Mouse (Mus musculus): ENCODE measurements around the gene Zfp335. TPM values are rescaled to one million over a fixed set of nuclear protein-coding genes. Genes with fewer than 3 reads are reported as not detected.

Gene Zfp335
- polyA plus RNA-seq, 1 experiment: 9.8 TPM

DNA sequence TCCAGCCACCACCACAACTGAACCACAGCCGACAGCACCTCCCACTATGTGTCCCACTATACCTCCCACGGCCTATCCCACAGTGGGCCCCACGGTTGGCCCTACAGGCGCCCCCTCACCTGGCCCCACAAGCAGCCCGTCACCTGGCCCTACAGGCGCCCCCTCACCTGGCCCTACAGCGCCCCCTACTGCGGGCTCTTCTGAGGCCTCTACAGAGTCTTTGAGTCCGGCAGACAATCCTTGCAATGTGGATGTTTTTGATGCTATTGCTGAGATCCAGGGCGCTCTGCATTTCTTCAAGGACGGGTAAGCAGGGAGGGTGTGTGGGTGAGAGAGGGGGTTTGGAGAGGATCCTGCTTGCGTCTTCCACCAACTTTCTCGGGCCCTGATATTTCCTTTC is 40.9 kb upstream of the Zfp335 start:
- Histone ChIP-seq H3K36me3 (ENCODE audit: control insufficient read depth, insufficient read depth, low read length) (no peaks in the 10 kb centered on the region), H3K27ac (ENCODE audit: control insufficient read depth, insufficient read depth, low read depth, low read length) (no peak overlapping the region), H3K4me3 (ENCODE audit: control insufficient read depth, low read depth, low read length) (no peak overlapping the region), H3K27me3 (ENCODE audit: control insufficient read depth, insufficient read depth, low read length) (no peaks in the 10 kb centered on the region), H3K4me1 (ENCODE audit: control insufficient read depth, insufficient read depth, low read length) (peaks cover 23% of the 10 kb centered on the region)
- no peak for TF ChIP-seq POLR2A (IDR thresholded peaks at IDR 0.05; ENCODE audit: control insufficient read depth, low read depth, low read length)
- TF ChIP-seq CTCF (IDR thresholded peaks at IDR 0.05; ENCODE audit: control insufficient read depth, insufficient read depth, insufficient replicate concordance, low read depth, low read length): no peak

DNA sequence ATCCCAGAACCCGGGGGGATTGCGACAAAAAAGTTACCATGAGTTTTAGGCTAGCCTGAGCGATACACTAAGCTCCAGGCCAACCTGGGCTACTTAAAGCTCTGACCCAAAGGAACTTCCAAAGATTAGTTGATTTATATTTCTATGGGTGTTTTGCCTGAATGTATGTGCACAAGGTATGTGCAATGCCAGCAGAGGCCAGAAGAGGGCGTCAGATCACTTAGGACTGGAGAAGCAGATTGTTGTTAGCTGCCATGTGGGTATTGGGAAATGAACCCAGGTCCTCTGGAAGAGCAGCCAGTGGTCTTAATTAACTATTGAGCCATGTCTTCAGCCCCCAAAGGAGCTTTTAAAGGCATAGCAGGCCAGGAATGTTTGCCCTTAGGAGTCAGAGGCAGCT is 40.2 kb upstream of the Zfp335 start:
- H3K4me3 ChIP-seq (ENCODE audit: control insufficient read depth, low read depth, low read length): no peak overlapping the region
- H3K36me3 ChIP-seq (ENCODE audit: control insufficient read depth, insufficient read depth, low read length): no peaks in the 10 kb centered on the region
- no peaks in the 10 kb centered on the region for H3K27me3 ChIP-seq (ENCODE audit: control insufficient read depth, insufficient read depth, low read length)
- no peak overlapping the region for H3K27ac ChIP-seq (ENCODE audit: control insufficient read depth, insufficient read depth, low read depth, low read length)
- peak; percentile 30; the same call in 1 of the 2 replicates for TF ChIP-seq CTCF (IDR thresholded peaks at IDR 0.05; ENCODE audit: control insufficient read depth, insufficient read depth, insufficient replicate concordance, low read depth, low read length)
- no peak for TF ChIP-seq POLR2A (IDR thresholded peaks at IDR 0.05; ENCODE audit: control insufficient read depth, low read depth, low read length)
- H3K4me1 ChIP-seq (ENCODE audit: control insufficient read depth, insufficient read depth, low read length): peaks cover 23% of the 10 kb centered on the region

DNA sequence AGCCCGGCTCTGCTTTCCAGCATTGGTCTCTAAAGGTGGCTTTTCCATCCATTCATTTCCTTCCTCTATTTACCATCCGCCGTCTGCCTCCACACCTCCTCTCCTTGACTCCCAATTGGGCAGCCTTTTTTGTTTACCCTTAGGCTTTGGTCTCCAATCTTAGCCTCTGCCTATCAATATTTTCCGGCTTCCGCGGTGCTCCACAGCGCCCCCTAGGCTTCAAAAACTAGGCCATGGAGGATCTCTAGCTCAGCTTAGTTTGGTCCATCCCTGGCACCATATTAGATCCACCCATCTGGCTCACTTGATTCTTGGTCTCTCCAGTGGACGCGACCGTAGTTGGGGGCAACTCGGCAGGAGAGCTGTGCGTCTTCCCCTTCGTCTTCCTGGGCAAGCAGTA is 38.9 kb upstream of the Zfp335 start:
- H3K27ac ChIP-seq (ENCODE audit: control insufficient read depth, insufficient read depth, low read depth, low read length): no peak overlapping the region
- no peaks in the 10 kb centered on the region for H3K27me3 ChIP-seq (ENCODE audit: control insufficient read depth, insufficient read depth, low read length)
- peaks cover 23% of the 10 kb centered on the region for H3K4me1 ChIP-seq (ENCODE audit: control insufficient read depth, insufficient read depth, low read length)
- no peaks in the 10 kb centered on the region for H3K36me3 ChIP-seq (ENCODE audit: control insufficient read depth, insufficient read depth, low read length)
- H3K4me3 ChIP-seq (ENCODE audit: control insufficient read depth, low read depth, low read length): peak overlapping the region; percentile 26; the same call in 1 of the 2 replicates
- peak; percentile 62 for TF ChIP-seq CTCF (IDR thresholded peaks at IDR 0.05; ENCODE audit: control insufficient read depth, insufficient read depth, insufficient replicate concordance, low read depth, low read length)
- no peak for TF ChIP-seq POLR2A (IDR thresholded peaks at IDR 0.05; ENCODE audit: control insufficient read depth, low read depth, low read length)

DNA sequence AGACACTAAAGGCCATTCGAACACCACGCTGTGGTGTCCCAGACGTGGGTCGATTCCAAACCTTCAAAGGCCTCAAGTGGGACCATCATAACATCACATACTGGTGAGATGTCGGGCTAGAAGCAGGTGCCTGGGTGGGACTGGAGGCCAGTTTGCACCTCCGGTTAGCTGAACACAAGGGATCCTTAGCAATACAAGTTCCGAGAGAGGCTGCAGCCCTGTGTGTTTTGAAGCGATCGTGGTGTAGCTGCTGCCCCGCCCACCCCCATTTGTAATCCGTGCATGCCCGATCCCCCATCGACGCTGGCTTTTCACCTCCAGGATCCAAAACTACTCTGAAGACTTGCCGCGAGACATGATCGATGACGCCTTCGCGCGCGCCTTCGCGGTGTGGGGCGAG is 37.4 kb upstream of the Zfp335 start:
- peaks cover 23% of the 10 kb centered on the region for H3K4me1 ChIP-seq (ENCODE audit: control insufficient read depth, insufficient read depth, low read length)
- H3K27me3 ChIP-seq (ENCODE audit: control insufficient read depth, insufficient read depth, low read length): no peaks in the 10 kb centered on the region
- no peaks in the 10 kb centered on the region for H3K36me3 ChIP-seq (ENCODE audit: control insufficient read depth, insufficient read depth, low read length)
- TF ChIP-seq CTCF (IDR thresholded peaks at IDR 0.05; ENCODE audit: control insufficient read depth, insufficient read depth, insufficient replicate concordance, low read depth, low read length) (no peak), POLR2A (IDR thresholded peaks at IDR 0.05; ENCODE audit: control insufficient read depth, low read depth, low read length) (no peak)
- H3K27ac ChIP-seq (ENCODE audit: control insufficient read depth, insufficient read depth, low read depth, low read length): no peak overlapping the region
- no peak overlapping the region for H3K4me3 ChIP-seq (ENCODE audit: control insufficient read depth, low read depth, low read length)

DNA sequence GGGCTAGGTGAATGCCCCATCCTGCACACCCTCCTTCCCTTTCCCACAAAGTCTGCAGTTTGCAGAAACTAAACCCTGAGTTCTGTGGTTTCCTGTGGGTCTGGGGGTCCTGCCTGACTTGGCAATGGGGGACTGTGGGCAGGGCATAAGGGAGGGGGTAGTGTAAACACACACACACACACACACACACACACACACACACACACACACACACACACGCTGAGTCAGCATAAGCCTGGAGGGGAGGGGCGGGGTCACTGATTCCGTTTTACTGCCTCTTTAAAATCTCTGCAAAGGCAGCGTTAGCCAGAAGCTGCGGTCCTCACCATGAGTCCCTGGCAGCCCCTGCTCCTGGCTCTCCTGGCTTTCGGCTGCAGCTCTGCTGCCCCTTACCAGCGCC is 36.4 kb upstream of the Zfp335 start:
- H3K4me3 ChIP-seq (ENCODE audit: control insufficient read depth, low read depth, low read length): no peak overlapping the region
- TF ChIP-seq CTCF (IDR thresholded peaks at IDR 0.05; ENCODE audit: control insufficient read depth, insufficient read depth, insufficient replicate concordance, low read depth, low read length) (no peak), POLR2A (IDR thresholded peaks at IDR 0.05; ENCODE audit: control insufficient read depth, low read depth, low read length) (no peak)
- H3K4me1 ChIP-seq (ENCODE audit: control insufficient read depth, insufficient read depth, low read length): peaks cover 18% of the 10 kb centered on the region
- H3K36me3 ChIP-seq (ENCODE audit: control insufficient read depth, insufficient read depth, low read length): no peaks in the 10 kb centered on the region
- no peak overlapping the region for H3K27ac ChIP-seq (ENCODE audit: control insufficient read depth, insufficient read depth, low read depth, low read length)
- no peaks in the 10 kb centered on the region for H3K27me3 ChIP-seq (ENCODE audit: control insufficient read depth, insufficient read depth, low read length)

DNA sequence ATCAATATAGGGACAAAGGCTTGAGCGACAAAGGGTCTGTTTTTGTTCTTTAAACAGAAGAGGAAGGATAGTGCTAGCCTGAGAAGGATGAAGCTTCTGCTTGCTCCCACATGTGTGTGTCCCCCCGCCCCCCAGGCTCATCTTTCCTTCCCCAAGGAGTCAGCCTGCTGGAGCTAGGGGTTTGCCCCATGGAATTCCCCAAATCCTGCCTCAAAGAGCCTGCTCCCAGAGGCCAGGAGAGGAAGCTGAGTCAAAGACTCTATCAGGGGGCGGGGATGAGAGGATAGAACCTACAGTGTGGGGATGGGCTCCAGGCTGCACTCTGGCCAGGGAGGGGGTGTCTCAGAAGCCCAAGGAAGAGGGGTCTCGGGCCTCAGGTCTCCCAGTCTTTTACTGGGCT is 35.9 kb upstream of the Zfp335 start:
- Histone ChIP-seq H3K36me3 (ENCODE audit: control insufficient read depth, insufficient read depth, low read length) (no peaks in the 10 kb centered on the region), H3K4me1 (ENCODE audit: control insufficient read depth, insufficient read depth, low read length) (peaks cover 17% of the 10 kb centered on the region), H3K4me3 (ENCODE audit: control insufficient read depth, low read depth, low read length) (no peak overlapping the region), H3K27ac (ENCODE audit: control insufficient read depth, insufficient read depth, low read depth, low read length) (no peak overlapping the region), H3K27me3 (ENCODE audit: control insufficient read depth, insufficient read depth, low read length) (no peaks in the 10 kb centered on the region)
- no peak for TF ChIP-seq CTCF (IDR thresholded peaks at IDR 0.05; ENCODE audit: control insufficient read depth, insufficient read depth, insufficient replicate concordance, low read depth, low read length)
- TF ChIP-seq POLR2A (IDR thresholded peaks at IDR 0.05; ENCODE audit: control insufficient read depth, low read depth, low read length): no peak

DNA sequence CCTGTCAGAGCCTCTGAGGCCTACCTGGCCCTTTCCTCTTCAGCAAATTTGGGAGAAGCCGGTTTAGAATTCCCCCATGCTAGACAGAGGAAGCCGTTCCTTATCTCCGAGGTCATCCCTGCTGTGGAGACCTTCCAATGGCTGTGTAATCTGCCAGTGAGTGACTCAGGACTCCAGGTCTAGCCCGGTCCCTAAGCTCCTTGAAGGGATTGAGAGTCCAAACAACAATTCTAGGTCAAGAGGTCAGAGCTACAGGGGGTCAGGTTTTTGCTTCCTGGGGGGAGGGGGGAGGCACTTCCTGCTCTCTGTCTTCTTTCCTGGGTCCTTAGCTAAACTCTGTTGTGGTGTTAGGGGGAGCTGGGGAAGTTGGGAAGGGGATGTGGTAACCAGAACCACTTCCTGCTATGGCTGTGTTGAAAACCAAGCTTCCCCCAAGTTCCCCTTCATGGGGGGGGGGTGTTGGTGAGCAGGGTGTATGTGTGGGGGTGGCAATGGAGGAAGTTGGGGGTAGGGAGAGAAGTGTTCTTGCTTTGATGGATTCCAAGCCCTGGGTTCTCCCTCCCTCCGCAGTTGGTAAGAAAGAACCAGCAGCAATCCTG is 31.2 kb upstream of the Zfp335 start:
- Histone ChIP-seq H3K36me3 (ENCODE audit: control insufficient read depth, insufficient read depth, low read length) (no peaks in the 10 kb centered on the region), H3K4me1 (ENCODE audit: control insufficient read depth, insufficient read depth, low read length) (peaks cover 14% of the 10 kb centered on the region), H3K27me3 (ENCODE audit: control insufficient read depth, insufficient read depth, low read length) (no peaks in the 10 kb centered on the region), H3K4me3 (ENCODE audit: control insufficient read depth, low read depth, low read length) (no peak overlapping the region), H3K27ac (ENCODE audit: control insufficient read depth, insufficient read depth, low read depth, low read length) (no peak overlapping the region)
- no peak for TF ChIP-seq CTCF (IDR thresholded peaks at IDR 0.05; ENCODE audit: control insufficient read depth, insufficient read depth, insufficient replicate concordance, low read depth, low read length)
- TF ChIP-seq POLR2A (IDR thresholded peaks at IDR 0.05; ENCODE audit: control insufficient read depth, low read depth, low read length): no peak
